Mouse (Mus musculus): ENCODE measurements around the gene Dync1i2. TPM values are rescaled to one million over a fixed set of nuclear protein-coding genes. Genes with fewer than 3 reads are reported as not detected.

Gene Dync1i2
- total and polyA plus RNA-seq, 3 experiments: 19.9 to 58.7 (median 56.2) TPM

DNA sequence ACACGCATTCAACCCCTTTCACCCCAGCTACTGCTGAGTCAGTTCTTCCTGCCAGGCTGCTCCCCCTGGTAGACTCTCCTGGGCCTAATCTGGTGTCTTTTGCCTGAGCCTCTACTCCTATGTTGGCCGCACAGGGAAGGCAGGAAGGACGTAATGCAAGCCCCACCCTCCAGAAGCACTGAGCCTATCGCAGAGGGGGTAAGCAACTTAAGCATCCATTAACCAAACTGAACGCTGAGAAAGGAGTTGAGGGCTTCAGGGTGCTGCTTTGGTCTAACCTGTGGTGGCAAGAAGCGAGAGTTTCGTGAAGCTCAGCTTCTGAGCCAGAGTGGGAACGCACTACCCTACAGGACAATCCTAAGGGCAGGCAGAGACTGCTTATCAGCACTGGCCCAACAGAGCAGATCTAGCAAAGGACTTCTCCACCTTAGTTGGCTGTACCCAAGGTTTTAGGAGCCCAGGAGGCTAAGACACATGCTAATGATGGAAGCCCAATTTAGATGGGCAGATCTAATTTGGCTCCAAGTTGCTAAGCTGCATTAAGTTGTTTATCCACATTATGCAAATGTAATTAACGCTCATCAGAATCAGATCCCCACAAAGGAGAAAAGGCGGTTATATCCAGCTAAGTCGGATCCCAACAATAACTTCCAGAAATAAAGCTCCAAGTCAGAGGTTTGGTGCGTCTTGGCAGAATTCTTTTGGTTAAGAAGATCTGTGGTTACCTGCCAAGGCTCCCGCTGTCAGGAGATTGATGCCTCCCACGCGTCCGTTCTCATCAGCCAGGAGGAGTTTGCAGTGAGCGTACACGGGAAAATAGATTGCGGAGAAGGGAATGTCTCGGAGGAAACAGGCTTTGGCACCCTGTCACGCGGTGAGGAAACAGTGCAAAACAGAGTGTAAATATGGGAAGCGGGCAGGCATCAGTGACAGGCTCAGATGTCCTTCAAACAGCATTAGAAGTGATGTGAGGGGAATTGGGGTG, 67.6 kb downstream of the Dync1i2 start:
- Histone ChIP-seq H3K4me1 (ENCODE audit: control insufficient read depth, insufficient read depth, low read length) (no peaks in the 10 kb centered on the region), H3K4me3 (no peak overlapping the region), H3K9ac (ENCODE audit: low read depth, low read length) (no peak overlapping the region), H3K27ac (no peak overlapping the region), H3K79me2 (replicated peaks; ENCODE audit: control insufficient read depth, insufficient read depth, low read length) (no peaks in the 10 kb centered on the region), H3K27me3 (ENCODE audit: control insufficient read depth, insufficient read depth, low read length) (no peaks in the 10 kb centered on the region), H3K36me3 (ENCODE audit: control insufficient read depth, insufficient read depth, low read length) (no peaks in the 10 kb centered on the region)
- intact Hi-C loops (cut with DNase I): no loop called here
- TF ChIP-seq CTCF (IDR thresholded peaks at IDR 0.05): no peak
- TF ChIP-seq POLR2A (IDR thresholded peaks at IDR 0.05; ENCODE audit: insufficient read depth, low read depth, low read length): no peak
- TF ChIP-seq EP300 (IDR thresholded peaks at IDR 0.05; ENCODE audit: insufficient read depth, low read depth, low read length): no peak
- 77% methylated on average over 23 of the region's 23 CpGs for WGBS
- DNase-seq: peak in 1 of 2 experiments; percentile 23

GRCm38 (mm10) chr2:71281981-71282380, 70.5 kb downstream of the Dync1i2 start:
- WGBS: 88% methylated on average over 1 of the region's 1 CpGs
- H3K36me3 ChIP-seq (ENCODE audit: control insufficient read depth, insufficient read depth, low read length): no peaks in the 10 kb centered on the region
- no peak overlapping the region for H3K27ac ChIP-seq
- TF ChIP-seq CTCF (IDR thresholded peaks at IDR 0.05) (no peak), EP300 (IDR thresholded peaks at IDR 0.05; ENCODE audit: insufficient read depth, low read depth, low read length) (no peak), POLR2A (IDR thresholded peaks at IDR 0.05; ENCODE audit: insufficient read depth, low read depth, low read length) (no peak)
- DNase-seq: no peak
- no peak overlapping the region for H3K4me3 ChIP-seq
- H3K4me1 ChIP-seq (ENCODE audit: control insufficient read depth, insufficient read depth, low read length): no peaks in the 10 kb centered on the region
- no peaks in the 10 kb centered on the region for H3K79me2 ChIP-seq (replicated peaks; ENCODE audit: control insufficient read depth, insufficient read depth, low read length)
- intact Hi-C loops (cut with DNase I): no loop called here
- no peak overlapping the region for H3K9ac ChIP-seq (ENCODE audit: low read depth, low read length)
- H3K27me3 ChIP-seq (ENCODE audit: control insufficient read depth, insufficient read depth, low read length): no peaks in the 10 kb centered on the region

DNA sequence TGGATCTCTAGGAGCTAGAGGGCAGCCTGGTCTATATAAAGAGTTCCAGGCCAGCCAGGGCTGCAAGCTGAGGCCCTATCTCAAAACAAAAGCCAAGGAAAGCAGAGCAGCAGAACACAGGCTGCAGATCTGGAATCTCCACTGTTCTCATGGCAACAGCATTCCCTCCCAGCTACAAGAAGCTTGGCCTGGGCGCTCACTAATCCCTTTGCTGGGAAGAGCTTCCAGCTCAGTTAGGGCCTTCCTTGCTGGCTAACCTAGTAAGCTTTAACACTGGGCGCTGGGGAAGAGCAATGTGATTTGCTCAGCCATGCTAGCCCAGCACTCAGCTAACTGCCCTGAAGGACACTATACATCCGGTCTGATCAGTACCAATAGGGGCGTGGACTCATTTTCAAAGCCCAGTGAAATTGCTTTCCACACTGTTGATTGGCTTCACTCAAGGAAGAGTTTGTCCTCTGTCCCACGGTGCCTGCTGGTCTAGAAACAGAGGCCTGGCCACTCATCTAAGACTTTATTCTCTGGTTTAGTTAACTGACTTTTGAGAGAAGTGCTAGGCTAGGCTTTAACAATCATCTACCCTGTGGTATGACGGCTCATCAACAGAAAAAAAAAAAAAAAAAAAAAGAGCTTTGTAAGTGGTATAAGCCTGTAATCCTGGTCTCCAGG, 78.7 kb downstream of the Dync1i2 start:
- Histone ChIP-seq H3K9ac (ENCODE audit: low read depth, low read length) (no peak overlapping the region), H3K4me3 (no peak overlapping the region), H3K4me1 (ENCODE audit: control insufficient read depth, insufficient read depth, low read length) (no peaks in the 10 kb centered on the region), H3K79me2 (replicated peaks; ENCODE audit: control insufficient read depth, insufficient read depth, low read length) (no peaks in the 10 kb centered on the region), H3K36me3 (ENCODE audit: control insufficient read depth, insufficient read depth, low read length) (no peaks in the 10 kb centered on the region), H3K27ac (no peak overlapping the region), H3K27me3 (ENCODE audit: control insufficient read depth, insufficient read depth, low read length) (no peaks in the 10 kb centered on the region)
- WGBS: 68% methylated on average over 6 of the region's 6 CpGs
- DNase-seq: no peak
- TF ChIP-seq EP300 (IDR thresholded peaks at IDR 0.05; ENCODE audit: insufficient read depth, low read depth, low read length): no peak
- no peak for TF ChIP-seq CTCF (IDR thresholded peaks at IDR 0.05)
- TF ChIP-seq POLR2A (IDR thresholded peaks at IDR 0.05; ENCODE audit: insufficient read depth, low read depth, low read length): no peak
- intact Hi-C loops (cut with DNase I): no loop called here

GRCm38 (mm10) chr2:71291566-71291965, 80.1 kb downstream of the Dync1i2 start:
- intact Hi-C loops (cut with DNase I): no loop called here
- TF ChIP-seq POLR2A (IDR thresholded peaks at IDR 0.05; ENCODE audit: insufficient read depth, low read depth, low read length): no peak
- no peak for TF ChIP-seq EP300 (IDR thresholded peaks at IDR 0.05; ENCODE audit: insufficient read depth, low read depth, low read length)
- TF ChIP-seq CTCF (IDR thresholded peaks at IDR 0.05): no peak
- Histone ChIP-seq H3K79me2 (replicated peaks; ENCODE audit: control insufficient read depth, insufficient read depth, low read length) (no peaks in the 10 kb centered on the region), H3K27me3 (ENCODE audit: control insufficient read depth, insufficient read depth, low read length) (no peaks in the 10 kb centered on the region), H3K36me3 (ENCODE audit: control insufficient read depth, insufficient read depth, low read length) (no peaks in the 10 kb centered on the region), H3K9ac (ENCODE audit: low read depth, low read length) (no peak overlapping the region), H3K4me1 (ENCODE audit: control insufficient read depth, insufficient read depth, low read length) (no peaks in the 10 kb centered on the region), H3K27ac (no peak overlapping the region), H3K4me3 (no peak overlapping the region)
- 79% methylated on average over 5 of the region's 5 CpGs for WGBS
- DNase-seq: no peak

DNA sequence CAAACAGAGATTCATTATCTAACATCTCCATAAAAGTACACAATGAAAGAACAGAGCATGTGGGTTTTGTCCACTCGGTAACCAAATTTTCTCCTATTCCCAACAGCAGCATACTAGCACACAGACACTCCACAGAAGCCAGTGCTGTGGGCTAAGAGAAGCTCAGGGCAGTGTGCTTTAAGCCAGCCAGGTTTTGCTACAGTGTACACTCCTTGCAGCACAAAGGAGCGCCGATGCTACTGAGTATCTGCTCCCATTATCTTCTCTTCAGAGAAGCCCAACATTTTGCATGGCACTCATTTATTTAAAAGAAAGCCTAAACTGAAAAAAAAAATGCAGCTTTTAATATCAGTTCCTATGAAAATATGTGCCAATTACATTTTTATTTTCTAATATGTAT, 82.5 kb downstream of the Dync1i2 start:
- H3K9ac ChIP-seq (ENCODE audit: low read depth, low read length): no peak overlapping the region
- TF ChIP-seq POLR2A (IDR thresholded peaks at IDR 0.05; ENCODE audit: insufficient read depth, low read depth, low read length) (no peak), EP300 (IDR thresholded peaks at IDR 0.05; ENCODE audit: insufficient read depth, low read depth, low read length) (no peak)
- H3K27me3 ChIP-seq (ENCODE audit: control insufficient read depth, insufficient read depth, low read length): no peaks in the 10 kb centered on the region
- intact Hi-C loops (cut with DNase I): no loop called here
- DNase-seq: no peak
- H3K36me3 ChIP-seq (ENCODE audit: control insufficient read depth, insufficient read depth, low read length): no peaks in the 10 kb centered on the region
- WGBS: 87% methylated on average over 3 of the region's 3 CpGs
- H3K4me3 ChIP-seq: no peak overlapping the region
- H3K79me2 ChIP-seq (replicated peaks; ENCODE audit: control insufficient read depth, insufficient read depth, low read length): no peaks in the 10 kb centered on the region
- H3K27ac ChIP-seq: no peak overlapping the region
- no peaks in the 10 kb centered on the region for H3K4me1 ChIP-seq (ENCODE audit: control insufficient read depth, insufficient read depth, low read length)

- Histone ChIP-seq H3K27me3 (ENCODE audit: control insufficient read depth, insufficient read depth, low read length) (no peaks in the 10 kb centered on the region), H3K79me2 (replicated peaks; ENCODE audit: control insufficient read depth, insufficient read depth, low read length) (no peaks in the 10 kb centered on the region), H3K4me3 (no peak overlapping the region), H3K36me3 (ENCODE audit: control insufficient read depth, insufficient read depth, low read length) (no peaks in the 10 kb centered on the region), H3K4me1 (ENCODE audit: control insufficient read depth, insufficient read depth, low read length) (no peaks in the 10 kb centered on the region), H3K27ac (no peak overlapping the region), H3K9ac (ENCODE audit: low read depth, low read length) (no peak overlapping the region)
- DNase-seq: no peak
- intact Hi-C loops (cut with DNase I): no loop called here
- WGBS: 58% methylated on average over 7 of the region's 7 CpGs
- TF ChIP-seq EP300 (IDR thresholded peaks at IDR 0.05; ENCODE audit: insufficient read depth, low read depth, low read length) (no peak), CTCF (IDR thresholded peaks at IDR 0.05) (no peak), POLR2A (IDR thresholded peaks at IDR 0.05; ENCODE audit: insufficient read depth, low read depth, low read length) (no peak)
These were observed 83.0 kb downstream of the Dync1i2 start for GRCm38 (mm10) chr2:71294489-71294888.
